Mouse (Mus musculus) midbrain, embryonic 12.5 days (tissue): ENCODE measurements around the gene Prm1. TPM values are rescaled to one million over a fixed set of nuclear protein-coding genes. Genes with fewer than 3 reads are reported as not detected.

Source experiments
- ATAC-seq: fragments of 200-750 bp; cut with Nextera tagmentation; 2 replicates; pipeline ENCODE4 v1.8.0; 2017; ENCODE audit warnings: low read depth, moderate TSS enrichment, moderate library complexity; ENCODE audit not compliant: low FRiP score
- H3K27ac ChIP-seq: fragments of 300-500 bp; sonication (generic); replicated peaks from 2 replicates; pipeline ENCODE4 v1.5.1; 2016; ENCODE audit warnings: mild to moderate bottlenecking
- H3K27me3 ChIP-seq: fragments of 300-500 bp; sonication (generic); 2 replicates; pipeline ENCODE4 v1.6.1; 2016; ENCODE audit warnings: mild to moderate bottlenecking
- H3K36me3 ChIP-seq: fragments of 300-500 bp; sonication (generic); 2 replicates; pipeline ENCODE4 v1.6.1; 2016
- H3K4me1 ChIP-seq: fragments of 300-500 bp; sonication (generic); 2 replicates; pipeline ENCODE4 v1.6.1; 2016
- H3K4me2 ChIP-seq: fragments of 300-500 bp; sonication (generic); replicated peaks from 2 replicates; pipeline ENCODE4 v1.6.1; 2016; ENCODE audit warnings: mild to moderate bottlenecking, moderate library complexity
- H3K4me3 ChIP-seq: fragments of 300-500 bp; sonication (generic); 2 replicates; pipeline ENCODE4 v1.5.1; 2016; ENCODE audit warnings: mild to moderate bottlenecking
- H3K9ac ChIP-seq: fragments of 300-500 bp; sonication (generic); replicated peaks from 2 replicates; pipeline ENCODE4 v1.6.1; 2016; ENCODE audit warnings: mild to moderate bottlenecking, moderate library complexity
- H3K9me3 ChIP-seq: fragments of 300-500 bp; sonication (generic); 2 replicates; pipeline ENCODE4 v1.6.1; 2016; ENCODE audit warnings: mild to moderate bottlenecking
- WGBS: fragments of 180-500 bp; shearing (Covaris S2); methylation state at CpG from one replicate; pipeline ENCODE4 v1.1.7; 2016; 5-methylcytosine and 5-hydroxymethylcytosine counted together
- polyA plus RNA-seq: library from polyadenylated mRNA; unstranded; fragments of >200 nt; fragmentation: Nextera tagmentation; extraction: Ambion mirVana; gene quantifications from 2 replicates; pipeline ENCODE4 v1.2.1, GENCODE M21; 2016

Gene Prm1
- polyA plus RNA-seq, 1 experiment from 2014 or later = not detected

GRCm38 (mm10) chr16:10837903-10838302 is 32.3 kb upstream of the Prm1 start:
- Histone ChIP-seq H3K9me3 (no peaks in the 10 kb centered on the region), H3K9ac (no peak overlapping the region), H3K36me3 (no peaks in the 10 kb centered on the region), H3K4me2 (no peak overlapping the region), H3K27ac (no peak overlapping the region), H3K4me1 (peaks cover 30% of the 10 kb centered on the region), H3K27me3 (peaks cover 6% of the 10 kb centered on the region), H3K4me3 (no peak overlapping the region)
- ATAC-seq = no peak
- 100% methylated on average over 1 of the region's 1 CpGs for WGBS

- H3K4me1 ChIP-seq = peaks cover 30% of the 10 kb centered on the region
- no peak overlapping the region for H3K4me3 ChIP-seq
- H3K4me2 ChIP-seq = no peak overlapping the region
- WGBS = 97% methylated on average over 3 of the region's 3 CpGs
- H3K27ac ChIP-seq = no peak overlapping the region
- H3K9me3 ChIP-seq = no peaks in the 10 kb centered on the region
- no peak for ATAC-seq
- H3K36me3 ChIP-seq = no peaks in the 10 kb centered on the region
- H3K27me3 ChIP-seq = peaks cover 6% of the 10 kb centered on the region
- no peak overlapping the region for H3K9ac ChIP-seq
These were observed 31.6 kb upstream of the Prm1 start for GRCm38 (mm10) chr16:10837250-10837649.

- Histone ChIP-seq H3K36me3 (no peaks in the 10 kb centered on the region), H3K9me3 (no peaks in the 10 kb centered on the region), H3K27ac (no peak overlapping the region), H3K4me3 (no peak overlapping the region), H3K9ac (no peak overlapping the region), H3K4me1 (peaks cover 30% of the 10 kb centered on the region), H3K27me3 (peaks cover 6% of the 10 kb centered on the region), H3K4me2 (peak overlapping the region; percentile 95; the same call in 1 of the 2 replicates)
- WGBS = 93% methylated on average over 3 of the region's 3 CpGs
- no peak for ATAC-seq
These were observed 30.7 kb upstream of the Prm1 start for GRCm38 (mm10) chr16:10836388-10836787.

- H3K9me3 ChIP-seq = no peaks in the 10 kb centered on the region
- H3K4me3 ChIP-seq = peak within 1 kb of the TSS; percentile 82
- H3K36me3 ChIP-seq = no peaks in the 10 kb centered on the region
- peak; percentile 94 for ATAC-seq
- peaks cover 6% of the 10 kb centered on the region for H3K27me3 ChIP-seq
- peak within 1 kb of the TSS; percentile 62; the same call in 1 of the 2 replicates for H3K27ac ChIP-seq
- H3K9ac ChIP-seq = peak within 1 kb of the TSS; percentile 70
- H3K4me1 ChIP-seq = peaks cover 30% of the 10 kb centered on the region
- under 1% methylated on average over 53 of the region's 69 CpGs for WGBS
- peak within 1 kb of the TSS; percentile 95 for H3K4me2 ChIP-seq
These were observed 29.4 kb upstream of the Prm1 start, which contains the start of gene Rmi2 for GRCm38 (mm10) chr16:10834911-10835587. TSS of gene Rmi2 (plus strand) at chr16:10835059.

GRCm38 (mm10) chr16:10834542-10834910 is 28.9 kb upstream of the Prm1 start:
- Histone ChIP-seq H3K36me3 (no peaks in the 10 kb centered on the region), H3K9me3 (no peaks in the 10 kb centered on the region), H3K4me3 (peak overlapping the region; percentile 82), H3K27me3 (peaks cover 6% of the 10 kb centered on the region), H3K4me2 (peak overlapping the region; percentile 95), H3K27ac (no peak overlapping the region), H3K4me1 (peaks cover 30% of the 10 kb centered on the region), H3K9ac (peak overlapping the region; percentile 70; the same call in 1 of the 2 replicates)
- 0 out of 2 replicates have a peak, but pooled peaks have one; percentile 2 for ATAC-seq
- 9% methylated on average over 12 of the region's 12 CpGs for WGBS

- Histone ChIP-seq H3K9ac (no peak overlapping the region), H3K27me3 (no peaks in the 10 kb centered on the region), H3K4me3 (no peak overlapping the region), H3K4me2 (no peak overlapping the region), H3K27ac (no peak overlapping the region), H3K36me3 (no peaks in the 10 kb centered on the region), H3K4me1 (no peaks in the 10 kb centered on the region), H3K9me3 (no peaks in the 10 kb centered on the region)
- 83% methylated on average over 4 of the region's 4 CpGs for WGBS
- ATAC-seq = no peak
These were observed 22.8 kb upstream of the Prm1 start for GRCm38 (mm10) chr16:10828461-10828805.

- H3K4me3 ChIP-seq = no peak overlapping the region
- no peak for ATAC-seq
- no peak overlapping the region for H3K9ac ChIP-seq
- no peaks in the 10 kb centered on the region for H3K27me3 ChIP-seq
- H3K9me3 ChIP-seq = no peaks in the 10 kb centered on the region
- no peak overlapping the region for H3K27ac ChIP-seq
- WGBS = 82% methylated on average over 7 of the region's 7 CpGs
- no peaks in the 10 kb centered on the region for H3K36me3 ChIP-seq
- H3K4me2 ChIP-seq = no peak overlapping the region
- H3K4me1 ChIP-seq = no peaks in the 10 kb centered on the region
These were observed 22.3 kb upstream of the Prm1 start for GRCm38 (mm10) chr16:10827766-10828460.

- no peak overlapping the region for H3K27ac ChIP-seq
- H3K36me3 ChIP-seq = no peaks in the 10 kb centered on the region
- H3K4me2 ChIP-seq = no peak overlapping the region
- WGBS = 92% methylated on average over 9 of the region's 9 CpGs
- no peaks in the 10 kb centered on the region for H3K27me3 ChIP-seq
- no peaks in the 10 kb centered on the region for H3K4me1 ChIP-seq
- no peak for ATAC-seq
- no peak overlapping the region for H3K4me3 ChIP-seq
- no peaks in the 10 kb centered on the region for H3K9me3 ChIP-seq
- no peak overlapping the region for H3K9ac ChIP-seq
These were observed 21.6 kb upstream of the Prm1 start for GRCm38 (mm10) chr16:10827269-10827668.

GRCm38 (mm10) chr16:10825840-10826239 is 20.2 kb upstream of the Prm1 start:
- ATAC-seq = no peak
- Histone ChIP-seq H3K4me1 (no peaks in the 10 kb centered on the region), H3K9ac (no peak overlapping the region), H3K4me3 (no peak overlapping the region), H3K4me2 (no peak overlapping the region), H3K27ac (no peak overlapping the region), H3K9me3 (no peaks in the 10 kb centered on the region), H3K36me3 (no peaks in the 10 kb centered on the region), H3K27me3 (no peaks in the 10 kb centered on the region)
- 97% methylated on average over 4 of the region's 4 CpGs for WGBS

GRCm38 (mm10) chr16:10824536-10824935 is 18.9 kb upstream of the Prm1 start:
- no peak for ATAC-seq
- WGBS = 81% methylated on average over 1 of the region's 1 CpGs
- Histone ChIP-seq H3K4me1 (no peaks in the 10 kb centered on the region), H3K4me2 (no peak overlapping the region), H3K4me3 (no peak overlapping the region), H3K27ac (no peak overlapping the region), H3K36me3 (no peaks in the 10 kb centered on the region), H3K9ac (no peak overlapping the region), H3K9me3 (no peaks in the 10 kb centered on the region), H3K27me3 (no peaks in the 10 kb centered on the region)

GRCm38 (mm10) chr16:10821387-10821786 is 15.7 kb upstream of the Prm1 start:
- no peak overlapping the region for H3K27ac ChIP-seq
- ATAC-seq = no peak
- H3K9ac ChIP-seq = no peak overlapping the region
- H3K9me3 ChIP-seq = no peaks in the 10 kb centered on the region
- H3K4me1 ChIP-seq = no peaks in the 10 kb centered on the region
- H3K27me3 ChIP-seq = no peaks in the 10 kb centered on the region
- no peak overlapping the region for H3K4me3 ChIP-seq
- H3K4me2 ChIP-seq = no peak overlapping the region
- 66% methylated on average over 4 of the region's 4 CpGs for WGBS
- H3K36me3 ChIP-seq = no peaks in the 10 kb centered on the region

- no peak overlapping the region for H3K9ac ChIP-seq
- no peaks in the 10 kb centered on the region for H3K36me3 ChIP-seq
- WGBS = 72% methylated on average over 3 of the region's 3 CpGs
- no peaks in the 10 kb centered on the region for H3K27me3 ChIP-seq
- H3K27ac ChIP-seq = no peak overlapping the region
- H3K4me2 ChIP-seq = no peak overlapping the region
- H3K4me3 ChIP-seq = no peak overlapping the region
- ATAC-seq = no peak
- no peaks in the 10 kb centered on the region for H3K4me1 ChIP-seq
- no peaks in the 10 kb centered on the region for H3K9me3 ChIP-seq
These were observed 14.3 kb upstream of the Prm1 start for GRCm38 (mm10) chr16:10819966-10820365.
